Mouse (Mus musculus) liver, embryonic 14.5 days (tissue): Measurements from ENCODE around the gene Ppt1. TPM values are rescaled to one million over a fixed set of nuclear protein-coding genes. Genes with fewer than 3 reads are reported as not detected.

Source experiments
- ATAC-seq: fragments of 200-750 bp; cut with Nextera tagmentation; 2 replicates; pipeline ENCODE4 v1.8.0; 2017; ENCODE audit warnings: moderate number of reproducible peaks, mild to moderate bottlenecking, moderate library complexity; ENCODE audit not compliant: insufficient read depth
- DNase-seq, 3 experiments: peaks; one replicate each; pipeline ENCODE4 v3.0.0-alpha.2; 2012 to 2013; ENCODE audit warnings: low read depth in 3 of 3, low spot score in 3 of 3
- H3K27ac ChIP-seq: fragments of 300-500 bp; sonication (generic); 2 replicates; pipeline ENCODE4 v1.5.1; 2014; ENCODE audit warnings: moderate library complexity, mild to moderate bottlenecking, control low read depth, inconsistent platforms
- H3K27me3 ChIP-seq: fragments of 300-500 bp; sonication (generic); 2 replicates; pipeline ENCODE4 v1.6.1; 2014; ENCODE audit warnings: mild to moderate bottlenecking, low read length, moderate library complexity; ENCODE audit not compliant: control insufficient read depth, insufficient read depth
- H3K36me3 ChIP-seq: fragments of 300-500 bp; sonication (generic); replicated peaks from 2 replicates; pipeline ENCODE4 v1.6.1; 2014; ENCODE audit warnings: low read depth; ENCODE audit not compliant: control insufficient read depth, insufficient read depth
- H3K4me1 ChIP-seq, 2 experiments: fragments of 200-500 bp in 1 of 2; fragments of 300-500 bp in 1 of 2; sonication (generic) in 1 of 2; replicated peaks; 2 replicates each; pipeline ENCODE4 v1.6.1; 2012 to 2014; ENCODE audit warnings: antibody characterized with exemption in 1 of 2, inconsistent platforms in 1 of 2, low read length in 1 of 2; ENCODE audit not compliant: control insufficient read depth in 2 of 2, insufficient read depth in 2 of 2
- H3K4me2 ChIP-seq: fragments of 300-500 bp; sonication (generic); 2 replicates; pipeline ENCODE4 v1.6.1; 2014; ENCODE audit warnings: low read depth, mild to moderate bottlenecking, control low read depth, moderate library complexity
- H3K4me3 ChIP-seq, 2 experiments: fragments of 200-500 bp in 1 of 2; fragments of 300-500 bp in 1 of 2; sonication (generic) in 1 of 2; 2 replicates each; pipeline ENCODE4 v1.5.1; 2012 to 2014; ENCODE audit warnings: low read depth in 2 of 2, low read length in 2 of 2, mild to moderate bottlenecking in 2 of 2, control low read depth in 1 of 2, inconsistent platforms in 1 of 2, moderate library complexity in 1 of 2; ENCODE audit not compliant: insufficient read depth in 1 of 2
- H3K9ac ChIP-seq: fragments of 300-500 bp; sonication (generic); replicated peaks from 2 replicates; pipeline ENCODE4 v1.6.1; 2014; ENCODE audit warnings: mild to moderate bottlenecking, control low read depth, moderate library complexity
- H3K9me3 ChIP-seq: fragments of 300-500 bp; sonication (generic); 2 replicates; pipeline ENCODE4 v1.6.1; 2016; ENCODE audit warnings: low read length, mixed read lengths; ENCODE audit not compliant: control insufficient read depth
- CTCF ChIP-seq: IDR thresholded peaks from 2 replicates; pipeline ENCODE4 v1.5.1; 2016; ENCODE audit warnings: antibody characterized with exemption, low read depth, control low read depth
- EP300 ChIP-seq: IDR thresholded peaks from 2 replicates; pipeline ENCODE4 v1.6.1; 2016; ENCODE audit warnings: antibody characterized with exemption, low read depth
- WGBS: fragments of 180-500 bp; shearing (Covaris S2); extraction: QIAGEN DNeasy Blood & Tissue Kit; methylation state at CpG from one replicate; pipeline ENCODE4 v1.1.7; 2014; ENCODE audit not compliant: insufficient replicate concordance; 5-methylcytosine and 5-hydroxymethylcytosine counted together
- polyA plus RNA-seq, 2 experiments: library from polyadenylated mRNA; depleted of rRNA in 1 of 2; stranded (reverse) in 1 of 2; unstranded in 1 of 2; fragments of >200 nt; fragmentation: Nextera tagmentation in 1 of 2; extraction: Ambion mirVana in 1 of 2; gene quantifications; 2 replicates each; pipeline versions ENCODE4 v1.2.1 to v1.2.3; 2012 to 2014

The Ppt1 gene
- polyA plus RNA-seq, 2 experiments = 10.4 to 17.6 TPM

DNA sequence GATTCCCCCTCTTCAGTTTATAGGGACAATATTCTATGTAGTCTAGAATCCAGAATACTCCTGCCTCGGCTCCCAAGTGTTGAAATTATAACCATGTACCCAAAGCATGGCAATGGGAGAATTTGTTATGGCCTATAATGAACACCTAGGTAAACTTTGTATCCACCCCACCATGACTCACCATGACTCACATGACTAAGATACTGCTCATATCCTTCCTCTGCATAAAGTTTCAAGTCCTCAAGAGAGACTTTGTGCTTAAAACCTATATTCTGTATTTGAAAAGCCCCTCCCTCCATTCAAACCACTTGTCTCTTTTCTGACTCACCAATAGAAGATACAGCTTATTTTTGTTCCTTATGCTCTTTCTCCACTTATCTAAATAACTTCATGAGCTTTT, 32.0 kb downstream of the Ppt1 start:
- Histone ChIP-seq H3K27ac (no peak overlapping the region), H3K9me3 (no peaks in the 10 kb centered on the region), H3K4me2 (no peak overlapping the region), H3K9ac (no peak overlapping the region), H3K36me3 (peaks cover 56% of the 10 kb centered on the region), H3K27me3 (no peaks in the 10 kb centered on the region), H3K4me3 (no peak overlapping the region), H3K4me1 (peaks cover 6 to 9% of the 10 kb centered on the region in 2 experiments)
- no peak for TF ChIP-seq CTCF
- TF ChIP-seq EP300 = no peak
- DNase-seq = no peak
- ATAC-seq = no peak
- 57% methylated on average over 1 of the region's 1 CpGs for WGBS

DNA sequence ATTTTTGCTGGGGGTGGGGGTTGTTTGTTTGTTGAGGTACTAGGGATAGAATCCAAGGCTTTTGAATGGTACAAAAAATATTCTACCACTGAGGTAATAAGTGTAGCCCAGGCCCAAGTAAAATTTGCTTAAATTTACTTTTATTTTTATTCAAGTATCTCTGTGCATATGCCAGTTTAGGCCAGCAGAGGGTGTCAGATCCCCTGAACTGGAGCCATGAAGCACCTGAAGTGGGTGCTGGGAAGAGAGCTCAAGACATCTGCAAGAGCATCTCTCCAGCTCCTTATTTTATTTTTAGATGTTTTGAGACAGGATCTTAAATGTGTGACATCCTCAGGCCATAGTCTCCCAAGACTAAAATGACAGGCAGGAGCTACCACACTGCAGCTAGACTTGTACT, 34.0 kb downstream of the Ppt1 start:
- ATAC-seq = no peak
- DNase-seq = no peak
- Histone ChIP-seq H3K4me1 (peaks cover 16 to 20% of the 10 kb centered on the region in 2 experiments), H3K27ac (no peak overlapping the region), H3K4me2 (no peak overlapping the region), H3K9me3 (no peaks in the 10 kb centered on the region), H3K36me3 (peaks cover 45% of the 10 kb centered on the region), H3K27me3 (no peaks in the 10 kb centered on the region), H3K4me3 (no peak overlapping the region), H3K9ac (no peak overlapping the region)
- no peak for TF ChIP-seq EP300
- TF ChIP-seq CTCF = peak; percentile 62

DNA sequence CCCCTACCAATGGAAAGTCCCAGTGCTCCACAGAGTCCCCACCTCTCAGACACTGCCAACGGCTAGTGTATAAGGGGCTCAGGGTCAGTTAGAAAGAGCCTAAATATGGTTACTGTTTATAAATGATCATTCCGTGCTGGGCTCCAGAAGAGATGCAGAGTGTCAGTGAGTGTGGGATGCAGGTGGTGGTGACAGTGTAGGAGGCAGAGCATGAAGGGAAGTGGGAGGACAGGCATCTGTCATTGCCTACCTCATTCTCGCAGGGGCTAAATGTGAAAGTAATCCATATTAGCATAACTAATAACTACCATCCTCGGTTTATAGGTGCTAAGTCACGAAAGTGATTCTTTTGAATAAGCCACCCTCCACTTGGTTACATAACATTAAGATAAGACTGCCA, 34.7 kb downstream of the Ppt1 start:
- H3K9me3 ChIP-seq = no peaks in the 10 kb centered on the region
- no peak overlapping the region for H3K4me2 ChIP-seq
- no peaks in the 10 kb centered on the region for H3K27me3 ChIP-seq
- TF ChIP-seq EP300 (no peak), CTCF (no peak)
- 70% methylated on average over 5 of the region's 5 CpGs for WGBS
- H3K4me1 ChIP-seq = peaks cover 19 to 20% of the 10 kb centered on the region in 2 experiments
- H3K9ac ChIP-seq = no peak overlapping the region
- H3K4me3 ChIP-seq = no peak overlapping the region
- H3K27ac ChIP-seq = no peak overlapping the region
- ATAC-seq (no peak), DNase-seq (no peak)
- H3K36me3 ChIP-seq = peaks cover 38% of the 10 kb centered on the region

DNA sequence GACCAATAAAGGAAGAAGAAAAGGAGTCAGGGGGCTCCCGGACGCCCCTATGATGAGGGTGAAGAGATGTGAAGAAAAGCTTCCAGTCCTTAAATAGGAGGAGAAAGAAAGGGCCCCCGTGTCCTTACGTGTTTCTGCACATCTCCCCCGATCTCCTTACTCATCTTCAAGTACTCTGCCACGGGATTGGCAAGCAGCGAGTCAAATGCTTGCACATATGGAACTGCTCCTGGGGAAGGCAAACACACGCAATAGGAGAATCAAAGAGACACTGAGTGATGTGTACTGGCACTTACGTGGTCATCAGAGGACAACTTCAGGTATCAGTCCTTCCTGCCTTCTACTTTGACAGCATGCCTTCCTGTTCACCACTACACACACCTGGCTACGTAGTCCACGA, 35.2 kb downstream of the Ppt1 start:
- H3K27me3 ChIP-seq = no peaks in the 10 kb centered on the region
- H3K36me3 ChIP-seq = peaks cover 33% of the 10 kb centered on the region
- no peak overlapping the region for H3K9ac ChIP-seq
- H3K4me1 ChIP-seq = peaks cover 19 to 20% of the 10 kb centered on the region in 2 experiments
- TF ChIP-seq EP300 = no peak
- TF ChIP-seq CTCF = no peak
- ATAC-seq (no peak), DNase-seq (no peak)
- no peaks in the 10 kb centered on the region for H3K9me3 ChIP-seq
- no peak overlapping the region for H3K4me3 ChIP-seq
- no peak overlapping the region for H3K4me2 ChIP-seq
- WGBS = 72% methylated on average over 11 of the region's 11 CpGs
- H3K27ac ChIP-seq = no peak overlapping the region

DNA sequence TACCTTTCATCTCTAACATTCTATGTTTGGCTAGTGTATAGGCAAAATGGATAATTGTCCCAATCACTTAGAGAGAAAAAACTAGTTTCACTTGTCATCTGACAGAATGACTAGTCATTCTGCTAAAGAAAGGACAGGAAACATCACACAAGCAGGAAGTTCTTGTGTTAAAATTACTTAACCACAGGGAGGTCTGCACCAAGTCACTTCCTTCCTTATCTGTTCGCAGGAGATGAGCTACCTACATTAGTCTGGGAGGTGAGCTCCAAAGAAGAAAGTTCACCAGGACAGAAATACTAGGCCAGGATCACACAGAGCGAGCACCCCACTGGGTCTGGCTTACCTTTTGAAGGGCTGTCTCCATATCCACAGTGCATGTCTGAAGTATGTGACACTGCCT, 35.9 kb downstream of the Ppt1 start:
- ATAC-seq = no peak
- TF ChIP-seq EP300 (no peak), CTCF (no peak)
- peaks cover 27% of the 10 kb centered on the region for H3K36me3 ChIP-seq
- H3K27me3 ChIP-seq = no peaks in the 10 kb centered on the region
- no peak overlapping the region for H3K9ac ChIP-seq
- peak overlapping the region; percentile 28; the same call in 1 of the 2 replicates for H3K4me2 ChIP-seq
- no peaks in the 10 kb centered on the region for H3K9me3 ChIP-seq
- H3K4me3 ChIP-seq = no peak overlapping the region
- WGBS = 18% methylated on average over 2 of the region's 2 CpGs
- DNase-seq = no peak
- H3K4me1 ChIP-seq = peaks cover 19 to 20% of the 10 kb centered on the region in 2 experiments
- no peak overlapping the region for H3K27ac ChIP-seq
